Mouse (Mus musculus): Measurements from ENCODE around the gene Dnajc13. TPM values are rescaled to one million over a fixed set of nuclear protein-coding genes. Genes with fewer than 3 reads are reported as not detected.

Gene Dnajc13
- polyA plus RNA-seq, 1 experiment from 2014 or later = 14.5 TPM

- Histone ChIP-seq H3K4me3 (no peak overlapping the region), H3K4me1 (no peaks in the 10 kb centered on the region), H3K27me3 (replicated peaks) (no peaks in the 10 kb centered on the region), H3K4me2 (no peak overlapping the region), H3K36me3 (peaks cover 83% of the 10 kb centered on the region), H3K9ac (no peak overlapping the region), H3K27ac (replicated peaks) (no peak overlapping the region), H3K9me3 (no peaks in the 10 kb centered on the region)
- WGBS = 92% methylated on average over 5 of the region's 5 CpGs
- no peak for ATAC-seq (ENCODE audit: extremely low read depth, insufficient number of reproducible peaks, low FRiP score, low TSS enrichment)
These were observed 80.4 kb downstream of the Dnajc13 start for GRCm38 (mm10) chr9:104182328-104182727.

GRCm38 (mm10) chr9:104181626-104182025 is 81.1 kb downstream of the Dnajc13 start:
- WGBS = 80% methylated on average over 4 of the region's 4 CpGs
- H3K4me3 ChIP-seq = no peak overlapping the region
- no peak overlapping the region for H3K4me2 ChIP-seq
- no peak overlapping the region for H3K27ac ChIP-seq (replicated peaks)
- peaks cover 85% of the 10 kb centered on the region for H3K36me3 ChIP-seq
- H3K27me3 ChIP-seq (replicated peaks) = no peaks in the 10 kb centered on the region
- H3K9ac ChIP-seq = no peak overlapping the region
- H3K9me3 ChIP-seq = no peaks in the 10 kb centered on the region
- no peaks in the 10 kb centered on the region for H3K4me1 ChIP-seq
- ATAC-seq (ENCODE audit: extremely low read depth, insufficient number of reproducible peaks, low FRiP score, low TSS enrichment) = no peak

DNA sequence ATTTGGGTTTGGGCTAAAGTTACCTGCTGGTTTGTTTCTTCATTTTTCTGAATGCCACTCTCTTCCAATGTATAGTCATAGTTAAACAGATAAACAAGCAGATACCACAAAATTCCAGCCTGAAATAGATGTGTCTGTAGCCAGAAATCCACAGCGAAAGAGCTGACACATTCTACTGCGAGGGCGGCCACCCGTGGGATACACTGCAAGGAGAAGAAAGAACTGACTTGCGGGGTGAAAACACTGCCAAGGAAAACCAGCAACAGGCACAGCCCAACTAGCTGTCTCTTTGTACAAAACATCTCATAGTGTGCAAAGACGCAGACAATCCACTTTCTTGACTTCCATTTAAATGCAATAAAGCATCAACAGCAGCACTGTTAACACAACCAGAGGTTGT is 82.7 kb downstream of the Dnajc13 start:
- no peak for ATAC-seq (ENCODE audit: extremely low read depth, insufficient number of reproducible peaks, low FRiP score, low TSS enrichment)

DNA sequence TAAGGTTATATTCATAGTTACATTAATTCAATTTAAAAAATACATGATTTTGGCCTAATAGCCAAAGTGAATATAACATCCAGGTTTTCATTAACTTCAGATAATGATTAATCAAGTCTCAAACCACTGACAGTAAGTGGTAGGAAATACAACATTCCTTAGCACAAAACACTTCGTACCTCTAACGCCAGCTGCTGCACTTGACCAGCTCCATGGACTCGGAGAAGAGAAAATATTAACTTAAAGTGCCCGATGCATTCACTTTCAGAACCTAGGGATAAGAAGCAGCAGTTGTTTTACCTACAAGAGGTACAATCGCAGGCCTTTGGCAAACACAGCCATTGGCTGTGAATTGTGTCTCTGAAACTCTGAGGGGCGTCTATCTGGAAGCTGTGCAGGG is 90.4 kb downstream of the Dnajc13 start:
- Histone ChIP-seq H3K9ac (no peak overlapping the region), H3K4me3 (no peak overlapping the region), H3K27ac (replicated peaks) (no peak overlapping the region), H3K36me3 (peaks cover 89% of the 10 kb centered on the region), H3K27me3 (replicated peaks) (no peaks in the 10 kb centered on the region), H3K4me1 (no peaks in the 10 kb centered on the region), H3K9me3 (no peaks in the 10 kb centered on the region), H3K4me2 (no peak overlapping the region)
- ATAC-seq (ENCODE audit: extremely low read depth, insufficient number of reproducible peaks, low FRiP score, low TSS enrichment) = no peak
- WGBS = 83% methylated on average over 6 of the region's 6 CpGs

More for the DNA sequence above, 82.7 kb downstream of the Dnajc13 start:
- Histone ChIP-seq H3K4me1 (no peaks in the 10 kb centered on the region), H3K4me3 (no peak overlapping the region), H3K27me3 (replicated peaks) (no peaks in the 10 kb centered on the region), H3K27ac (replicated peaks) (no peak overlapping the region), H3K9ac (no peak overlapping the region), H3K9me3 (no peaks in the 10 kb centered on the region), H3K4me2 (no peak overlapping the region), H3K36me3 (peaks cover 92% of the 10 kb centered on the region)
- WGBS = 93% methylated on average over 6 of the region's 6 CpGs

GRCm38 (mm10) chr9:104171651-104172050 is 91.1 kb downstream of the Dnajc13 start:
- Histone ChIP-seq H3K27ac (replicated peaks) (no peak overlapping the region), H3K36me3 (peaks cover 89% of the 10 kb centered on the region), H3K4me2 (no peak overlapping the region), H3K9me3 (no peaks in the 10 kb centered on the region), H3K27me3 (replicated peaks) (no peaks in the 10 kb centered on the region), H3K4me3 (no peak overlapping the region), H3K4me1 (no peaks in the 10 kb centered on the region), H3K9ac (no peak overlapping the region)
- 88% methylated on average over 6 of the region's 6 CpGs for WGBS
- no peak for ATAC-seq (ENCODE audit: extremely low read depth, insufficient number of reproducible peaks, low FRiP score, low TSS enrichment)

- no peak for ATAC-seq (ENCODE audit: extremely low read depth, insufficient number of reproducible peaks, low FRiP score, low TSS enrichment)
- H3K4me2 ChIP-seq = no peak overlapping the region
- no peaks in the 10 kb centered on the region for H3K4me1 ChIP-seq
- H3K4me3 ChIP-seq = no peak overlapping the region
- H3K9me3 ChIP-seq = no peaks in the 10 kb centered on the region
- H3K9ac ChIP-seq = no peak overlapping the region
- peaks cover 88% of the 10 kb centered on the region for H3K36me3 ChIP-seq
- H3K27me3 ChIP-seq (replicated peaks) = no peaks in the 10 kb centered on the region
- 89% methylated on average over 10 of the region's 10 CpGs for WGBS
- no peak overlapping the region for H3K27ac ChIP-seq (replicated peaks)
These were observed 92.7 kb downstream of the Dnajc13 start for GRCm38 (mm10) chr9:104169986-104170385.

DNA sequence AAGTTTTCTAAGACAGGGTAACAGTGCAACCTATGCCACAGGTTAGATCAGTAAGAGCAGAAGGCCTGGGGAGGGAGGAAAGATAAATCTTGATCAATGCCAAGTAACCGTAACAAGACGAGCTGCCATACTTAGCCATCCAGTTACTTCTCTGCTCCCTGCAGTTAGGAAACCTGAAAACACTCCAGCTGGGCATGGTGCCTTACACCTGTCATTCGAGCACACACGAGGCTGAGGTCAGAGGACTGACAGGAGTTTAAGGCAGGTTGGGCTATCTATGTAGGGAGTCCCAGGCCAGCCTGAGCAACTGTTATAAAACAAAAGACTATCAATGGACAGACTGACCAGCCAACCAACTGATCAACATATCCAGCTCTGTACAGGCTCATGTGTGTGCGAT is 96.8 kb downstream of the Dnajc13 start:
- no peaks in the 10 kb centered on the region for H3K27me3 ChIP-seq (replicated peaks)
- WGBS = 88% methylated on average over 5 of the region's 5 CpGs
- H3K36me3 ChIP-seq = peaks cover 93% of the 10 kb centered on the region
- no peak overlapping the region for H3K4me2 ChIP-seq
- no peak for ATAC-seq (ENCODE audit: extremely low read depth, insufficient number of reproducible peaks, low FRiP score, low TSS enrichment)
- no peak overlapping the region for H3K4me3 ChIP-seq
- H3K4me1 ChIP-seq = no peaks in the 10 kb centered on the region
- no peak overlapping the region for H3K27ac ChIP-seq (replicated peaks)
- no peak overlapping the region for H3K9ac ChIP-seq
- no peaks in the 10 kb centered on the region for H3K9me3 ChIP-seq

GRCm38 (mm10) chr9:104164194-104164593 is 98.5 kb downstream of the Dnajc13 start:
- Histone ChIP-seq H3K4me2 (no peak overlapping the region), H3K4me3 (no peak overlapping the region), H3K4me1 (no peaks in the 10 kb centered on the region), H3K27ac (replicated peaks) (no peak overlapping the region), H3K9ac (no peak overlapping the region), H3K27me3 (replicated peaks) (no peaks in the 10 kb centered on the region), H3K9me3 (no peaks in the 10 kb centered on the region), H3K36me3 (peaks cover 93% of the 10 kb centered on the region)
- no peak for ATAC-seq (ENCODE audit: extremely low read depth, insufficient number of reproducible peaks, low FRiP score, low TSS enrichment)
- 74% methylated on average over 5 of the region's 5 CpGs for WGBS

GRCm38 (mm10) chr9:104161117-104161516 is 101.6 kb downstream of the Dnajc13 start:
- Histone ChIP-seq H3K27ac (replicated peaks) (no peak overlapping the region), H3K4me1 (no peaks in the 10 kb centered on the region), H3K36me3 (peaks cover 99% of the 10 kb centered on the region), H3K9me3 (no peaks in the 10 kb centered on the region), H3K4me2 (no peak overlapping the region), H3K9ac (no peak overlapping the region), H3K27me3 (replicated peaks) (no peaks in the 10 kb centered on the region), H3K4me3 (no peak overlapping the region)
- ATAC-seq (ENCODE audit: extremely low read depth, insufficient number of reproducible peaks, low FRiP score, low TSS enrichment) = no peak
- WGBS = 46% methylated on average over 7 of the region's 7 CpGs

DNA sequence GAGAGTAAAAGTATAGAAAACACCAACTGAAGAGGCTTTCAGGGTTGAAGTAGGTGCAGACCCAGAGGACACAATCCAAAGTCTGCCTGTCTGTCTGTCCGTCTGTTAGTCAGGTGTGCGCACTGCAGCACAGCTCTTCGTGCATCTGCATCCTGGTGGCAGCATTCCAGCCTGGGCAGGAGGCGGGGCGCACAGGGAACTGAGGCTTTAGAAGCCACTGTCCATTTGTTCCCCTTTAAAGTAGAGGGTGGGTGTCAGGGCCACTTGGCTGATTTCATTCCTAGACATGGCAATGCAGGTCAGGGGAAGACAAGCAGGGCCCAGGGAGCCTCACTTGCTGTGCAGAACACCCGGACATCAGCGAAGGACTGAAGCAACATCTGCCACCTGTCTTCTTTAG is 105.4 kb downstream of the Dnajc13 start:
- Histone ChIP-seq H3K27ac (replicated peaks) (no peak overlapping the region), H3K9ac (no peak overlapping the region), H3K4me3 (no peak overlapping the region), H3K9me3 (no peaks in the 10 kb centered on the region), H3K4me1 (no peaks in the 10 kb centered on the region), H3K36me3 (peaks cover 99% of the 10 kb centered on the region), H3K4me2 (no peak overlapping the region), H3K27me3 (replicated peaks) (no peaks in the 10 kb centered on the region)
- no peak for ATAC-seq (ENCODE audit: extremely low read depth, insufficient number of reproducible peaks, low FRiP score, low TSS enrichment)
- 93% methylated on average over 7 of the region's 7 CpGs for WGBS

DNA sequence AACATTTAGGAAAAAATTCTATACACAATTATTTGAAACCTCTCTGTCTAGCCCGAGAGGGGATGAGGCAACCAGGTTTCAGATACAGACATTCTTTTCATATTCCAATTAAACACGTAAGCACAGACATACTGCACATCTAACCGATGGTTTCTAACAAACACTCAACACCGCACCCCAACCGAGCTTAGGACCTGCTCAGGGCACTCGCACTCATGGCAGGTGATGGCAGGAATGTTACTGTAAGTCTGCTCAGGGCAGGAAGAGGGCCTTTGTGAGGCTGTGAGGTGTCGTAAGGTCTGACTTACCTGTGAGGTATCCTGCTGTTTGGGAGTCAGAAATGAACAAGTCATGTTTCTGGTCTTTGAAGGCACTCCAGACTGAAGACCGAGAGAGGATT is 106.2 kb downstream of the Dnajc13 start:
- WGBS = 96% methylated on average over 8 of the region's 8 CpGs
- no peak overlapping the region for H3K9ac ChIP-seq
- no peak overlapping the region for H3K4me3 ChIP-seq
- no peaks in the 10 kb centered on the region for H3K9me3 ChIP-seq
- peaks cover 99% of the 10 kb centered on the region for H3K36me3 ChIP-seq
- H3K4me2 ChIP-seq = no peak overlapping the region
- no peak overlapping the region for H3K27ac ChIP-seq (replicated peaks)
- no peak for ATAC-seq (ENCODE audit: extremely low read depth, insufficient number of reproducible peaks, low FRiP score, low TSS enrichment)
- H3K4me1 ChIP-seq = no peaks in the 10 kb centered on the region
- no peaks in the 10 kb centered on the region for H3K27me3 ChIP-seq (replicated peaks)

DNA sequence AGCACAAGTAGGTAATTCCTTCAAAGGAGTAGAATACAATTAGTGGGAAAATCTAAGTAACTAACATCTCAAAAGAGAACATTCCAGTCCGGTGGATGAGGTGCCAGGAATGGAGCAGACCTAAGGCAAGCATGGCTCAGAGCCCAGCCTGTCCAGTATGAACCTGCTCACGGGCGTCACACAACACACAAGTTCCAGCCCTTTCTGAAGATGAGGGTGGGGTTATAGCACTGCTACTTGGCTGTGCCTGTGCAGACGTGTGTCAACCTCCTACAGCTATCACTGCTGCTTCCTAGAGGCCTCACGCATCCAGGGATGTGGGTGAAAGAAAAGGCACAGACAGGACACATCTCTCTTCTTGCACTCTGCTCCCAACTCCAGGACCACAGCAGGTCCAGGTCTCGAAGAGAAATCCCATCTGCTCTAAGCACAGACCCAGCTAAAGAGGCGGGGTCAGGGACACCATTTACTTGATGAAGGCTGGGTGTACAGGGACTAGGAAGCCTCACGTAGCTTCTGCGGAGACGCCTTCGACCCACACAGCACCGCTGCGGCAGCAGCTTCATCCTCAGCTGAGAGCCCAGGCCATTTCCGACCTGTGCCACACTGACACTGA is 107.5 kb downstream of the Dnajc13 start:
- ATAC-seq (ENCODE audit: extremely low read depth, insufficient number of reproducible peaks, low FRiP score, low TSS enrichment) = no peak

More for the DNA sequence above, 107.5 kb downstream of the Dnajc13 start:
- H3K4me1 ChIP-seq = no peaks in the 10 kb centered on the region
- no peaks in the 10 kb centered on the region for H3K9me3 ChIP-seq
- no peak overlapping the region for H3K4me3 ChIP-seq
- WGBS = 91% methylated on average over 14 of the region's 14 CpGs
- H3K27me3 ChIP-seq (replicated peaks) = no peaks in the 10 kb centered on the region
- peaks cover 98% of the 10 kb centered on the region for H3K36me3 ChIP-seq
- H3K9ac ChIP-seq = no peak overlapping the region
- no peak overlapping the region for H3K4me2 ChIP-seq
- no peak overlapping the region for H3K27ac ChIP-seq (replicated peaks)

Measured in heart, embryonic 13.5 days (tissue).